Comparison of ENCODE assay signal across 21 mouse cellular contexts in the genomic region with DNA sequence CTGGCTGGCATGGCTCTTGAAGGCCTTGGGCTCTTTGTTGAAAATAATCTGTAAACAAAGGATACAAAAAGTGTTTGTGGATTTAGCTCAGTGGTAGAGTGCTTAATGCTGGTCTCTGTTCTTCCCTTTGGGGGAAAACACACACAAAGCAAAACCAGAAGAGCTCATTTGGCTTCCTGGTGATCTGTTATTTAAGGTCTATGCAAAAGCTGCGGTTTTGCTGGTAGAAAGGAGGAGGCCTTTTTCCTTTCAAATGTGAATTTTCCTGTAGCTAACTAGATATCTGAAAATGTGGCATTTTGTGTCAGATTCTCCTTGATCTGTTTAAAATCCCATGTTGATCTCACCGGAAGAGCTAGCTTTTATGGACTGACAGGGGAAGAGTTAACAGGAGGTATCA.
DNase-seq lines count a peak whose midpoint lies in the region; ATAC-seq and TF ChIP-seq lines count a peak whose summit lies in the region.
"Had no signal": no experiment of that assay in that cellular context is flagged by ENCODE, and none has a peak within 500 bp of the region (broad histone marks: within the 10 kb centered on the region; RNA-seq: fewer than 3 reads in every experiment).

No protein-coding gene starts in this region.

- H3K27ac ChIP-seq in thymus, adult 2 months (ENCODE audit: control insufficient read depth, insufficient read depth, low read length): peak overlapping the region; percentile 88
- no peak overlapping the region for H3K27ac ChIP-seq in kidney, adult 2 months (ENCODE audit: insufficient read depth, low read depth, low read length)
- H3K27ac ChIP-seq: embryonic facial prominence, embryonic 12.5 days; heart, embryonic 10.5 days; hindbrain, embryonic 12.5 days; intestine, embryonic 15.5 days had no signal

- 23% methylated on average over 2 of the region's 2 CpGs for WGBS in thymus, adult 2 months
- WGBS in kidney, adult 2 months: 88% methylated on average over 2 of the region's 2 CpGs

- no peak overlapping the region for H3K4me3 ChIP-seq in thymus, adult 2 months (ENCODE audit: control insufficient read depth, insufficient read depth, low read length)
- no peak overlapping the region for H3K4me3 ChIP-seq in kidney, adult 2 months (ENCODE audit: insufficient read depth, low read depth, low read length)
- H3K4me3 ChIP-seq: embryonic facial prominence, embryonic 12.5 days; heart, embryonic 10.5 days; hindbrain, embryonic 12.5 days; intestine, embryonic 15.5 days had no signal

- H3K27me3 ChIP-seq in thymus, adult 2 months (ENCODE audit: control insufficient read depth, insufficient read depth, low read length): no peaks in the 10 kb centered on the region
- no peaks in the 10 kb centered on the region for H3K27me3 ChIP-seq in kidney, adult 2 months (replicated peaks; ENCODE audit: control insufficient read depth, insufficient read depth, low read length)
- H3K27me3 ChIP-seq: intestine, embryonic 15.5 days had no signal

- no peak for TF ChIP-seq POLR2A in thymus, adult 2 months (IDR thresholded peaks at IDR 0.05; ENCODE audit: control insufficient read depth, extremely low read depth, insufficient read depth, low read length, poor library complexity)
- TF ChIP-seq POLR2A in kidney, adult 2 months (IDR thresholded peaks at IDR 0.05; ENCODE audit: low read depth, low read length): no peak

- no peak for DNase-seq in thymus, adult 2 months
- no peak for DNase-seq in thymus, postnatal 4 days
- peak; percentile 34 for DNase-seq in CD4-positive, CD25-positive, alpha-beta regulatory T cell, adult 2 months (ENCODE audit: low read depth, low spot score)
- peak; percentile 34 for DNase-seq in naive thymus-derived CD4-positive, alpha-beta T cell, adult 2 months (ENCODE audit: low read depth)
- DNase-seq in ovary, postnatal 14 days (ENCODE audit: low spot score): no peak
- no peak for DNase-seq in kidney, adult 2 months
- no peak for DNase-seq in adrenal gland, postnatal 36 days
- DNase-seq: adrenal gland, postnatal 10 days; cerebellum, adult 18-20 months; cerebellum, postnatal 10 days; gastrocnemius, postnatal 10 days; heart, adult 18-20 months; heart, postnatal 10 days; heart, postnatal 4 days had no signal

- peaks cover 8% of the 10 kb centered on the region for H3K36me3 ChIP-seq in thymus, adult 2 months (ENCODE audit: control insufficient read depth, insufficient read depth, low read length)
- no peaks in the 10 kb centered on the region for H3K36me3 ChIP-seq in kidney, adult 2 months (ENCODE audit: control insufficient read depth, insufficient read depth, low read length)
- H3K36me3 ChIP-seq: embryonic facial prominence, embryonic 12.5 days; heart, embryonic 10.5 days; hindbrain, embryonic 12.5 days; intestine, embryonic 15.5 days had no signal

- TF ChIP-seq CTCF in thymus, adult 2 months (IDR thresholded peaks at IDR 0.05; ENCODE audit: borderline replicate concordance, control insufficient read depth, extremely low read depth, insufficient read depth, low read length, poor library complexity): no peak
- TF ChIP-seq CTCF in kidney, adult 2 months (conservative IDR thresholded peaks at IDR 0.05; ENCODE audit: insufficient read depth, insufficient read length, low read depth, low read length): no peak

- peak; percentile 40 for ATAC-seq in activated CD4-positive, CD25-positive, alpha-beta regulatory T cell, adult 4 months
- ATAC-seq: forebrain, embryonic 16.5 days; hindbrain, embryonic 16.5 days; intestine, embryonic 15.5 days had no signal

- H3K4me1 ChIP-seq in thymus, adult 2 months (replicated peaks; ENCODE audit: control insufficient read depth, insufficient read depth, low read length): peaks cover 3% of the 10 kb centered on the region
- no peaks in the 10 kb centered on the region for H3K4me1 ChIP-seq in kidney, adult 2 months (ENCODE audit: control insufficient read depth, insufficient read depth, low read length)
- H3K4me1 ChIP-seq: embryonic facial prominence, embryonic 12.5 days; heart, embryonic 10.5 days; hindbrain, embryonic 12.5 days; intestine, embryonic 15.5 days had no signal

Comparison
In these comparisons a context has a peak if more than half of its experiments do, and no peak if none do; other contexts are left out.
1. DNase-seq: peak in CD4-positive, CD25-positive, alpha-beta regulatory T cell, adult 2 months (single experiment) and naive thymus-derived CD4-positive, alpha-beta T cell, adult 2 months (single experiment); none in thymus, adult 2 months (single experiment), thymus, postnatal 4 days (single experiment), ovary, postnatal 14 days (single experiment), kidney, adult 2 months (single experiment) and adrenal gland, postnatal 36 days (0 of 2).